Mouse (Mus musculus) CH12.LX (cell line): Measurements from ENCODE around the gene Opn4.

Source experiments
- CTCF ChIP-seq, 2 experiments: IDR thresholded peaks in 1 of 2; conservative IDR thresholded peaks in 1 of 2; 2 replicates each; pipeline ENCODE4 v1.5.1; 2011 to 2012; ENCODE audit warnings: low read depth in 2 of 2, low read length in 2 of 2, improper control_type of control experiment in 1 of 2, inconsistent platforms in 1 of 2, mild to moderate bottlenecking in 1 of 2, moderate library complexity in 1 of 2
- JUND ChIP-seq: conservative IDR thresholded peaks from 2 replicates; pipeline ENCODE4 v1.6.1; 2011; ENCODE audit warnings: low read depth, low read length, improper control_type of control experiment
- NELFE ChIP-seq: IDR thresholded peaks from 2 replicates; pipeline ENCODE4 v1.6.1; 2011; ENCODE audit warnings: low read depth, low read length, improper control_type of control experiment
- ZNF384 ChIP-seq: IDR thresholded peaks from 2 replicates; pipeline ENCODE4 v1.6.1; 2012; ENCODE audit warnings: low read depth, low read length, improper control_type of control experiment, inconsistent platforms

DNA sequence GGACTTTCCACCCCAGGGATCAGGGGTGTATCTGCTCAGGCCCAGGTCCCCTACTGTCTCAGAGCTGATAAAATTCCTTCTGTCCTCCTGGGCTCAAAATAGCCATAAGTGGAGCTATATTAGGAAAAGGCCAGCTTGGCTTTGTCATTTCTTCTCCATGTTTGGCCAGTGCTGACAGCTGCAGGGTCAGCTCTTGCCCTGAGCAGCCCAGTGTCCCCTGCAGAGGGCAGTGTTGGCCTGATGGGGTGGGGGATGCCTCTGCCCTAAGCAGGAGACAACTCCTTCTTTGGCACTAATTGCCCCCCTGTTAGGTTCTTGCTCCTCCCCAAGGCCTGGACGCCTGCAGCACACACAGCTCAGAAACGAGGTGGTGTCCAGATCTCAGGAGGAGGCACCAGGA is 25.9 kb downstream of the Opn4 start:
- TF ChIP-seq CTCF (conservative IDR thresholded peaks at IDR 0.05 in 1 of 2, IDR thresholded peaks at IDR 0.05 in 1 of 2; ENCODE audit: low read depth in 2 of 2, low read length in 2 of 2) = peak in 1 of 2 experiments; percentile 51; a peak in 2 of 4 replicates
- no peak for TF ChIP-seq ZNF384
- TF ChIP-seq NELFE = no peak
- no peak for TF ChIP-seq JUND
